8 mouse cellular contexts compared by ENCODE assay signal in genomic region chr12:103281912-103282311, GRCm38 (mm10). TPM values are rescaled to one million over a fixed set of nuclear protein-coding genes. Genes with fewer than 3 reads are reported as not detected.
DNase-seq lines count a peak whose midpoint lies in the region; ATAC-seq and TF ChIP-seq lines count a peak whose summit lies in the region.

No protein-coding gene starts in this region.

- 30% methylated on average over 4 of the region's 4 CpGs for WGBS in kidney, embryonic 16.5 days
- WGBS in lung, postnatal 0 days: 32% methylated on average over 4 of the region's 4 CpGs

- no peaks in the 10 kb centered on the region for H3K36me3 ChIP-seq in kidney, embryonic 16.5 days (ENCODE audit: insufficient read depth, low read length)
- no peaks in the 10 kb centered on the region for H3K36me3 ChIP-seq in lung, postnatal 0 days (ENCODE audit: insufficient read depth, low read length)

- DNase-seq in adrenal gland, postnatal 10 days: peak; percentile 57
- DNase-seq in adrenal gland, postnatal 4 days (ENCODE audit: low spot score in 2 of 2): no peak
- DNase-seq in gastrocnemius, postnatal 25 days: peak; percentile 70
- DNase-seq in lung, postnatal 0 days (ENCODE audit: low spot score): peak; percentile 88
- DNase-seq in left cerebral cortex, postnatal 25 days (ENCODE audit: low spot score in 2 of 2): no peak
- DNase-seq in thymus, postnatal 14 days: no peak

- intact Hi-C loops in left cerebral cortex, postnatal 25 days (cut with DNase I): no loop called here

- H3K27ac ChIP-seq in kidney, embryonic 16.5 days (ENCODE audit: low read length): no peak overlapping the region
- H3K27ac ChIP-seq in lung, postnatal 0 days (ENCODE audit: low read length): no peak overlapping the region

- no peak overlapping the region for H3K4me3 ChIP-seq in kidney, embryonic 16.5 days (ENCODE audit: low read length)
- H3K4me3 ChIP-seq in lung, postnatal 0 days (ENCODE audit: low read depth, low read length): no peak overlapping the region

- H3K27me3 ChIP-seq in kidney, embryonic 16.5 days (ENCODE audit: insufficient read depth, low read length): no peaks in the 10 kb centered on the region
- no peaks in the 10 kb centered on the region for H3K27me3 ChIP-seq in lung, postnatal 0 days (replicated peaks; ENCODE audit: insufficient read depth, low read length)

- no peak for TF ChIP-seq EP300 in lung, postnatal 0 days (IDR thresholded peaks at IDR 0.05)

- H3K9ac ChIP-seq in kidney, embryonic 16.5 days (replicated peaks; ENCODE audit: low read length): no peak overlapping the region
- no peak overlapping the region for H3K9ac ChIP-seq in lung, postnatal 0 days (replicated peaks; ENCODE audit: low read depth)

- peak; percentile 81 for ATAC-seq in kidney, embryonic 16.5 days (ENCODE audit: low FRiP score, low TSS enrichment)
- peak; percentile 96 for ATAC-seq in lung, postnatal 0 days
- ATAC-seq in inflammation-experienced regulatory T-cells, adult 6 months: no peak

- no peaks in the 10 kb centered on the region for H3K4me1 ChIP-seq in kidney, embryonic 16.5 days (ENCODE audit: insufficient read depth, low read length)
- H3K4me1 ChIP-seq in lung, postnatal 0 days (ENCODE audit: insufficient read depth, low read depth, low read length): no peaks in the 10 kb centered on the region

- no peak overlapping the region for H3K4me2 ChIP-seq in kidney, embryonic 16.5 days (replicated peaks; ENCODE audit: low read depth, low read length)
- H3K4me2 ChIP-seq in lung, postnatal 0 days (replicated peaks; ENCODE audit: low read depth, low read length): no peak overlapping the region

- peaks cover 10% of the 10 kb centered on the region for H3K9me3 ChIP-seq in kidney, embryonic 16.5 days (ENCODE audit: low read length)
- H3K9me3 ChIP-seq in lung, postnatal 0 days (ENCODE audit: low read length): no peaks in the 10 kb centered on the region

- no peak for TF ChIP-seq CTCF in lung, postnatal 0 days (IDR thresholded peaks at IDR 0.05)

RNA-seq across cellular contexts. Expression of gene Fam181a, which starts 28.9 kb away (rescaled TPM):
- not detected for total RNA-seq in adrenal gland, postnatal 10 days (2021)
- not detected for total RNA-seq in adrenal gland, postnatal 4 days (2021)
- total RNA-seq in gastrocnemius, postnatal 25 days (2021): not detected
- polyA plus RNA-seq in kidney, embryonic 16.5 days (2015; fragmentation: Nextera tagmentation; extraction: Ambion mirVana): not detected in 2 replicates
- 0.19 and 0.35 TPM in 2 replicates for polyA plus RNA-seq in lung, postnatal 0 days (2015; fragmentation: Nextera tagmentation; extraction: Ambion mirVana)
- not detected for polyA plus RNA-seq in inflammation-experienced regulatory T-cells, adult 6 months (2017; shearing (Covaris generic))
- total RNA-seq in left cerebral cortex, postnatal 25 days (2021): 1 to 10 TPM; 1.5 to 2.7 TPM

RNA-seq across cellular contexts. Expression of gene Prima1, which starts 40.0 kb away (rescaled TPM):
- 1 to 10 TPM; 2.9 to 3.2 TPM for total RNA-seq in adrenal gland, postnatal 10 days (2021)
- 1 to 10 TPM; 4.8 to 6.9 TPM for total RNA-seq in adrenal gland, postnatal 4 days (2021)
- 10 to 100 TPM; 20.1 to 21.1 TPM for total RNA-seq in gastrocnemius, postnatal 25 days (2021)
- 0.47 and 1.5 TPM in 2 replicates for polyA plus RNA-seq in kidney, embryonic 16.5 days (2015; fragmentation: Nextera tagmentation; extraction: Ambion mirVana)
- polyA plus RNA-seq in lung, postnatal 0 days (2015; fragmentation: Nextera tagmentation; extraction: Ambion mirVana): 0.13 TPM in 1 of 2 replicates, not detected in the other
- not detected for polyA plus RNA-seq in inflammation-experienced regulatory T-cells, adult 6 months (2017; shearing (Covaris generic))
- 10 to 100 TPM in 1 of 2 experiments, 1 to 10 TPM in 1; 4.3 to 10.7 TPM for total RNA-seq in left cerebral cortex, postnatal 25 days (2021)

Comparison
In these comparisons a context has a peak if more than half of its experiments do, and no peak if none do; other contexts are left out.
1. DNase-seq: peak in adrenal gland, postnatal 10 days (single experiment), gastrocnemius, postnatal 25 days (single experiment) and lung, postnatal 0 days (single experiment); none in adrenal gland, postnatal 4 days (0 of 2), left cerebral cortex, postnatal 25 days (0 of 2) and thymus, postnatal 14 days (single experiment).